Mouse (Mus musculus) lung, embryonic 16.5 days (tissue): ENCODE measurements at regions not wholly inside any gene's neighbourhood (a gene's known extent, or its start where the extent isn't known, plus 50 kb on each side); places are given as distances from the start of the nearest gene placed in this dataset.

Experiments
- ATAC-seq: fragments of 200-750 bp; cut with Nextera tagmentation; 2 replicates; pipeline ENCODE4 v1.8.0; 2017; ENCODE audit warnings: low read depth, mild to moderate bottlenecking, moderate library complexity
- H3K27ac ChIP-seq: fragments of 300-500 bp; sonication (generic); 2 replicates; pipeline ENCODE4 v1.5.1; 2014; ENCODE audit warnings: mild to moderate bottlenecking, control low read depth, low read length
- H3K27me3 ChIP-seq: fragments of 300-500 bp; sonication (generic); 2 replicates; pipeline ENCODE4 v1.6.1; 2014; ENCODE audit warnings: low read depth, low read length, mixed read lengths; ENCODE audit not compliant: control insufficient read depth, insufficient read depth
- H3K36me3 ChIP-seq: fragments of 300-500 bp; sonication (generic); 2 replicates; pipeline ENCODE4 v1.6.1; 2014; ENCODE audit warnings: low read length; ENCODE audit not compliant: control insufficient read depth, insufficient read depth
- H3K4me1 ChIP-seq: fragments of 300-500 bp; sonication (generic); replicated peaks from 2 replicates; pipeline ENCODE4 v1.6.1; 2014; ENCODE audit warnings: low read length, mixed read lengths; ENCODE audit not compliant: control insufficient read depth, insufficient read depth
- H3K4me2 ChIP-seq: fragments of 300-500 bp; sonication (generic); 2 replicates; pipeline ENCODE4 v1.6.1; 2014; ENCODE audit warnings: low read depth, low read length, control low read depth
- H3K4me3 ChIP-seq: fragments of 300-500 bp; sonication (generic); 2 replicates; pipeline ENCODE4 v1.5.1; 2014; ENCODE audit warnings: mild to moderate bottlenecking, low read length, control low read depth
- H3K9ac ChIP-seq: fragments of 300-500 bp; sonication (generic); 2 replicates; pipeline ENCODE4 v1.6.1; 2014; ENCODE audit warnings: low read length, control low read depth
- H3K9me3 ChIP-seq: fragments of 300-500 bp; sonication (generic); 2 replicates; pipeline ENCODE4 v1.6.1; 2016; ENCODE audit warnings: low read length; ENCODE audit not compliant: control insufficient read depth
- WGBS: fragments of 180-500 bp; shearing (Covaris S2); extraction: QIAGEN DNeasy Blood & Tissue Kit; methylation state at CpG from one replicate; pipeline ENCODE4 v1.1.7; 2014; 5-methylcytosine and 5-hydroxymethylcytosine counted together

DNA sequence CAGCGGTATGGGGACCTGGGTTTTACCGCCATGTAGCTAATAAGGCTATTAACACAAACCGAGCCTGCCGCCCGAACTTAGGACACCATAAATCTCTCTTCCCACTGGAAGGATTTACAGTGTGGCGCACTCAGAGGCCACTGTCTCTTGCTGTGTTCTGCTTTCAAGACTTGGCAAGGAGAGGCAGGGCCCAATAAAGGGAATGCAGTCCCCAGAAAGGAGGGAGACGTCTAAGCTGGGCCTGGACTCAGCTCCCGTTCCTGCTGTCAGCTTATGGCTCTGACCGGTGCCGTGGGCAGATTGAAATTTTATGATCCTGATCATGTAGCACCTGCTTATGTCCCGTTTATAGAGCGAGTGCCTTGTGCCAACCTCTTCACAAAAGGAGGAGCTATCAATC is 226.7 kb downstream of the Suds3 start:
- Histone ChIP-seq H3K4me3 (no peak overlapping the region), H3K4me1 (no peaks in the 10 kb centered on the region), H3K4me2 (no peak overlapping the region), H3K27me3 (no peaks in the 10 kb centered on the region), H3K9ac (no peak overlapping the region), H3K27ac (no peak overlapping the region), H3K36me3 (no peaks in the 10 kb centered on the region), H3K9me3 (no peaks in the 10 kb centered on the region)
- 77% methylated on average over 12 of the region's 12 CpGs for WGBS
- no peak for ATAC-seq

DNA sequence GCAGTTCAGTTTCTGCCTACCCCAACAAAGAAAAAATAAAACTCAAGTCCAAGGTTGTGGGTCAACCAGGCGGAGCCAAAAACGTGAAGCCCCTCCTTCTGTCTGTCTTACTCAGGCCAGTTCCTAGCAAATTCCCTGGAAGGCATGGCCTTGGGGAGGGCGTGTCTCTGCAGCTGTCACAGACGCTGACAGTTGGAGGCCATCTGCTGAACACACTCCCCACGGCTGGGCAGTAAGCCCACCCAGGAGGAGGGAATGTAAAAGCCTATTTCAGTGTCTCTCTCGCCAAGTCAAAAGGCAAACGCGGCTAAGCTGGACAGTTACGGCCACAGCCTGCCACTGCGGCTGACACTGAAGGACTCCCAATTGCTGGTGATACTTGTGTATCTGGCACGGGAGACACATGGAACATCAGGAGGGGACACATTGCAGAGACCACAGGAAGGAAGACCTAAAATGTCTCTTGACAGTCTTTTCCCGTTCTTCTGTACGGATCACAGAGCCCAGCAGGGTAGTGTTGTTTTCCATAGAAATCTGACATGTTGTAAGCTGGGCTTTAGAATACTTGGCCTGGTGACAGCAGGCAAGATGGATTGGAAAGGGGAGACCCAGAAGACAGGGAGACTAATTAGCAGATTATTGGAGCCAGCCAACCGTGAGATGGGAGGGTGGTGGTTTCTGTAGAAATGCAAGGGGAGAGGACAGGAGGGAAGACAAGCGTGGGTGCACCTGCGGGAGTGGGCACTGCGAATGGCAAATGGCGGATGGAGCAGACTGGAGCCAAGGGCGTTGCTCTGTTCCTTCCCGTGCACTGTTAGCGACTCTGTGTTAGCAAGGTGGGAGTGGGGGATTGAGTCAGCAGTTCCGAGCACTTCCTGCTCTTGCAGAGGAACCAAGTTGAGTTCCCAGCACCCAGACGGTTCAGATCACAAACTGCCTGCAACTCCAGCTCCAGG is 229.5 kb downstream of the Suds3 start:
- H3K4me1 ChIP-seq, result no peaks in the 10 kb centered on the region
- WGBS, result 56% methylated on average over 23 of the region's 23 CpGs
- H3K9ac ChIP-seq, result no peak overlapping the region
- no peaks in the 10 kb centered on the region for H3K36me3 ChIP-seq
- H3K4me3 ChIP-seq, result no peak overlapping the region
- H3K27ac ChIP-seq, result no peak overlapping the region
- H3K4me2 ChIP-seq, result no peak overlapping the region
- H3K9me3 ChIP-seq, result no peaks in the 10 kb centered on the region
- peak; percentile 67; the same call in 1 of the 2 replicates for ATAC-seq
- no peaks in the 10 kb centered on the region for H3K27me3 ChIP-seq

DNA sequence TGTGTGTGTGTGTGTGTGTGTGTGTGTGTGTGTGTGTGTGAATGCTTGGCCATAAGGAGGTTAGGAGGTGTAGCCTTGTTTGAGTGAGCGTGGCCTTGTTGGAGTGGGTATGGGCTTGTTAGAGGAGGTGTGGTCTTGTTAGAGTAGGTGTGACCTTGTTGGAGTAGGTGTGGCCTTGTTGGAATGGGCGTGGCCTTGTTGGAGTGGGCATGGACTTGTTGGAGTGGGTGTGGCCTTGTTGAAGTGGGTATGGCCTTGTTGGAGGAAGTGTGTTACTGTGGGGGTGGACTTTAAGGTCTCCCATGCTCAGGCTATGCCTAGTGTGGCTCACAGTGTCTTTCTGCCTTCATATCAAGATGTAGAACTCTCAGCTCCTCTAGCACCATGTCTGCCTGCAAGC is 236.2 kb downstream of the Suds3 start:
- 76% methylated on average over 2 of the region's 2 CpGs for WGBS
- no peak for ATAC-seq
- no peak overlapping the region for H3K9ac ChIP-seq

DNA sequence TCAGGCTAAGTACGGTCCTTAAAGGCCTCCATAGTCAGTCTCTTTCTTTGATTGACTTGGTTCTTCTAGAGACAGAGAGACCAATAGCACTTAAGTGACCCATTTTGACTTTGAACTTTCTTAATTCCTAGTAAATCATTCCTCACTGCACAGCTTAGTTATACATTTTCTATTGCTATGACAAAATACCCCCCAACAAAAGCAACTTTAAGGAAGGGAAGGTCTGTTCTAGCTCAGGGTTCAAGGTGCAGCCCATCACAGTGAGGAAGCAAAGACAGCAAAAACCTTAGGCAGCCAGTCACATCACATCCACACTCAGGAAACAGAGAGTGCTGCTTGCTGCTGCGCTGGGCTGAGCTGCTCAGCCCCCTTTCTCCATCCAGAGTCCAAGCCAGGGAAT is 241.0 kb downstream of the Suds3 start:
- no peak overlapping the region for H3K9ac ChIP-seq

More for the DNA sequence above, 236.2 kb downstream of the Suds3 start:
- H3K4me1 ChIP-seq, result no peaks in the 10 kb centered on the region
- no peaks in the 10 kb centered on the region for H3K36me3 ChIP-seq
- no peaks in the 10 kb centered on the region; the same call in 1 of the 2 replicates for H3K9me3 ChIP-seq
- H3K4me2 ChIP-seq, result no peak overlapping the region
- no peaks in the 10 kb centered on the region for H3K27me3 ChIP-seq
- H3K4me3 ChIP-seq, result no peak overlapping the region
- H3K27ac ChIP-seq, result no peak overlapping the region

DNA sequence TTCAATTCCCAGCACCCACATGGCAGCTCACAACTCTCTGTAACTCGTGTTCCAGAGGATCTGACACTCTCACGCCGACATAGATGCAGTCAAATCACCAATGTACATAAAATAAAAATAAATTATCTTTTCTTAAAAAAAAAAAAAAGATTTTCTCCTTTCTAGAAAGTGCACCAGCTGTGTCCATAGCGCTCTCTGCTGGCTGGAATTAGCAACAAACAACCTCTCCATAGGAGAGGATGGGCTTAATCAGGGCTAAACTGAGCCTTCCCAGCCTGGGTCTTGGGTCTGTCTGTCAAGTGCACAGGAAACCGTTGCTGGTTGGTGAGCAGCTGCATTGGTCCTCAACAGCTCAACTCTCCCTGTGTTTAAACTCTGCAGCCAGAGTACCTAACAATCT is 247.8 kb downstream of the Suds3 start:
- ATAC-seq, result no peak
- H3K36me3 ChIP-seq, result no peaks in the 10 kb centered on the region
- H3K4me3 ChIP-seq, result no peak overlapping the region
- H3K4me1 ChIP-seq, result no peaks in the 10 kb centered on the region
- 73% methylated on average over 5 of the region's 5 CpGs for WGBS
- H3K9ac ChIP-seq, result no peak overlapping the region
- H3K27ac ChIP-seq, result no peak overlapping the region
- peaks cover 11% of the 10 kb centered on the region; the same call in 1 of the 2 replicates for H3K9me3 ChIP-seq
- no peak overlapping the region for H3K4me2 ChIP-seq
- H3K27me3 ChIP-seq, result no peaks in the 10 kb centered on the region

More for the DNA sequence above, 241.0 kb downstream of the Suds3 start:
- no peak for ATAC-seq
- no peak overlapping the region for H3K27ac ChIP-seq
- H3K4me3 ChIP-seq, result no peak overlapping the region
- H3K4me1 ChIP-seq, result no peaks in the 10 kb centered on the region
- 72% methylated on average over 2 of the region's 2 CpGs for WGBS
- no peak overlapping the region for H3K4me2 ChIP-seq
- no peaks in the 10 kb centered on the region for H3K27me3 ChIP-seq
- no peaks in the 10 kb centered on the region; the same call in 1 of the 2 replicates for H3K9me3 ChIP-seq
- no peaks in the 10 kb centered on the region for H3K36me3 ChIP-seq

DNA sequence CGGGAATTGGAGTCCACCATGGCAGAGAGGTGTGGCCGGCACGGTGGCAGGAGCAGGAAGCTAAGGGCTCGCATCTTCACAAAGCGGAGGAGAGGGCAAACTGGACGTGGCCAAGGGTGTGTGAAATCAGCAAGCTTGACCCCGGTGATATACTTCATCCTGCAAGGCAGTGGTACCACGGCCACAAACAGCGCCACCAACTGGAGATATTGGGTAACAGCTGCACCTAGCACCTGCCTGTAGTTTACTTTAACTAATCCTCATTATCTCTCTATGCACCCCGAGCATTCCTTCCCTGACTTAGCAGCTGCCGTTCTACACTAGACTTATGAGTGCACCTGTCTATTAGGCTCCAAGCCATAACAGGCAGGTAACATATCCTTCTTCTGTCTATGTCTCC is 251.6 kb downstream of the Suds3 start:
- no peak overlapping the region for H3K27ac ChIP-seq
- no peak overlapping the region for H3K9ac ChIP-seq
- no peak overlapping the region for H3K4me3 ChIP-seq
- no peaks in the 10 kb centered on the region for H3K27me3 ChIP-seq
- H3K4me1 ChIP-seq, result no peaks in the 10 kb centered on the region
- WGBS, result 89% methylated on average over 11 of the region's 11 CpGs
- no peak for ATAC-seq
- peaks cover 13% of the 10 kb centered on the region; the same call in 1 of the 2 replicates for H3K9me3 ChIP-seq
- no peaks in the 10 kb centered on the region for H3K36me3 ChIP-seq
- no peak overlapping the region for H3K4me2 ChIP-seq

DNA sequence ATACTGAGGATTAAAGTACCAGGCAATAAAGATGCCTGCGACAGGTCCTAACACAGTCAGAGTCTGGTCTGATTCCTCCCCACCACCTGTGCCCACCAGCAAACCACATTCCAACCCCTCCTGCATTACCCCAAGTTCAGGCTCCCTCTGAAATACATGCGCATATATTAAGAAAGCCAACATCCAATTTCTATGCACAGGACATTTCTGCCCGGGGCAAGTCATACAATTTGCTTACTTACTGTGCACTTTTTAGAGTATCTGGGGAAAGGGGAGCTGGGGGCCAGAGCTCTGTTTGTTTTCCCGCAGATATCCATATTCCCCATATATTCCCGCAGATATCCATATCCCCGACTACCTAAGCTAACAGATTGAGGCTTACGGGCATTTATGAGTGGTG is 261.1 kb upstream of the Srrm4 start:
- 86% methylated on average over 7 of the region's 7 CpGs for WGBS
- no peaks in the 10 kb centered on the region for H3K27me3 ChIP-seq
- 0 out of 2 replicates have a peak, but pooled peaks cover 4% of the 10 kb centered on the region for H3K9me3 ChIP-seq
- no peak overlapping the region for H3K9ac ChIP-seq
- H3K4me2 ChIP-seq, result no peak overlapping the region
- no peak overlapping the region for H3K4me3 ChIP-seq
- no peak for ATAC-seq
- no peak overlapping the region for H3K27ac ChIP-seq
- no peaks in the 10 kb centered on the region for H3K36me3 ChIP-seq
- no peaks in the 10 kb centered on the region for H3K4me1 ChIP-seq

DNA sequence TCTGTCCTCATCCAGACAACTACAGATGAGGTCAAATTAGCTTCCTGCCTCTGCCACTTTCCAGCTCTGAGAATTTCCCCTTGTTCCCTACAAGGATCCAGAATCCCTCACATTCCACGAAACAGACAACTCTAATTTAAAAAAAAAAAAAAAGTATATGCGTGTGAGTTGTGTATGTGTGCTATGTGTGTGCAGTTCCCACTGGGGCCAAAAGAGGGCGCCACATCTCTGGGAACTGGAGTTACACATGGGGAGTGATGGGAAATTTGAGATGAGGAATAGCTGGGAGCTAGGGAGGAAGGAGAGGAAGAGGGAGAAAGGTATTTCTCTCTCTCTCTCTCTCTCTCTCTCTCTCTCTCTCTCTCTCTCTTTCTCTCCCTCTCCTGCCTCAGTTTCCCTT is 240.3 kb upstream of the Srrm4 start:
- no peak for ATAC-seq
- 59% methylated on average over 3 of the region's 3 CpGs for WGBS
- no peaks in the 10 kb centered on the region for H3K36me3 ChIP-seq

DNA sequence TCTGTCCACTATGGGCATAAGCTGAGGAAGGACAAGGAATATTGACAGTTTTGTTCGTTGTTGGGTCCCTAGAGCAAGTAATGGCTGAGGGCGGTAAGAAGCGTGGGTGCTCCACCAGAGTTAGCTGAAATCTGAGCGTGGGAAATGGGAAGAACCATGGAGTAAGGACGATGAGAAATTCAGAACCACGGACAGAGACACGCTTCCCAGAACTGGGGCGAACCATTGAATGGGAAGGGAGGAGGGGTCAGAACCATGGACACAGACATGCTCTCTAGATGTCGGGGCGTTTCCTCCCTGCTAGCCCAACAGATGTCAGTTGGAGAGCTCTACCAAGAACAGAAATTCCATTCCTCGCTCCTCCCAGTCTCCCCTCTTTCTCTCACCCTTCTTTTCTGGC is 238.2 kb upstream of the Srrm4 start:
- WGBS, result 13% methylated on average over 11 of the region's 11 CpGs

More for the DNA sequence above, 240.3 kb upstream of the Srrm4 start:
- H3K9me3 ChIP-seq, result peaks cover 2% of the 10 kb centered on the region; the same call in 1 of the 2 replicates
- no peak overlapping the region for H3K9ac ChIP-seq
- H3K27me3 ChIP-seq, result no peaks in the 10 kb centered on the region
- H3K4me3 ChIP-seq, result no peak overlapping the region
- H3K4me2 ChIP-seq, result no peak overlapping the region
- H3K4me1 ChIP-seq, result no peaks in the 10 kb centered on the region
- no peak overlapping the region for H3K27ac ChIP-seq

More for the DNA sequence above, 238.2 kb upstream of the Srrm4 start:
- no peaks in the 10 kb centered on the region for H3K36me3 ChIP-seq
- H3K27ac ChIP-seq, result no peak overlapping the region
- no peak for ATAC-seq
- H3K9ac ChIP-seq, result no peak overlapping the region
- H3K4me2 ChIP-seq, result no peak overlapping the region
- H3K27me3 ChIP-seq, result no peaks in the 10 kb centered on the region
- no peak overlapping the region for H3K4me3 ChIP-seq
- H3K4me1 ChIP-seq, result no peaks in the 10 kb centered on the region
- no peaks in the 10 kb centered on the region for H3K9me3 ChIP-seq
